Mouse (Mus musculus): Measurements from ENCODE around the gene Ppp3ca. TPM values are rescaled to one million over a fixed set of nuclear protein-coding genes. Genes with fewer than 3 reads are reported as not detected.

Ppp3ca gene
- total RNA-seq, 1 experiment from 2014 or later: 61.6 TPM

DNA sequence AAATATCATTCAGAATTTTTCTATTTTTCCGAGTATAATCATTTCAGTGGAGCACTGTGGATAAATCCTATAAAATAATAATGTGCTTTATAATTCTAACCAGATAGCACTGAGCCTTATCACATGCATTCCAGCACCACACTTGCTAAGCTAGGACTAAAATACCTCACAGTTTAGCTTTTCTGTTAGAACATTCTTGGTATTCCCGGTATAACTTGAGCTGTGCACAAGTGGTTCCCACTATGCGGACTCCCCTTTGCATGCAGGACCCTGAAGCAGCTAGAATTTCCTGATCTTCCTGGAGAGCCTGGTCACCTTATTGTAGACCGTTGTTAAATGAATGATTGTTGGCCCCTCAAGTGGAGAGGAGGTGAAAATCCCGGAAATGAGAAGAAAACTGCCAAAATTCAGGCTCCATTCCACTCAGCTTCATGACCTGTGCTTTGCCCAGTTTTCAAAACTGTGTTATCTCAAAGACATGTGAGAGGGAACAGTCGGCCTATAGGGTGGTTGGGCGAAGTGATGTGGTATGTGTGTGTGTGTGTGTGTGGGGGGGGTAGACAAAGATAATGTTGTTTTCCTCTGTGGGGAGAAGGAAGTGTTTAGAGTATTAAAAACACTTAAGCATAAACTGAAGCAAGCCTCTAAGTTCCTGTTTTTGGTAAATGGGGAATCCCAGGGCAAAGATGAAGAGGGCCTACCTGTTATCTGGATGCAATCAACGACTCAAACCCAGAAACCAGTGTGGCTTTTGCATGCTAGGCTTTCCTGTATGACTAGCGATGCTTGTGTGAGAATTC lies 72.5 kb downstream of the Ppp3ca start:
- ATAC-seq (replicated peaks in 1 of 2; ENCODE audit: insufficient read depth in 1 of 2, low FRiP score in 2 of 2, low TSS enrichment in 1 of 2, low read depth in 1 of 2, poor library complexity in 2 of 2, severe bottlenecking in 2 of 2): peak; percentile 68 to 83

DNA sequence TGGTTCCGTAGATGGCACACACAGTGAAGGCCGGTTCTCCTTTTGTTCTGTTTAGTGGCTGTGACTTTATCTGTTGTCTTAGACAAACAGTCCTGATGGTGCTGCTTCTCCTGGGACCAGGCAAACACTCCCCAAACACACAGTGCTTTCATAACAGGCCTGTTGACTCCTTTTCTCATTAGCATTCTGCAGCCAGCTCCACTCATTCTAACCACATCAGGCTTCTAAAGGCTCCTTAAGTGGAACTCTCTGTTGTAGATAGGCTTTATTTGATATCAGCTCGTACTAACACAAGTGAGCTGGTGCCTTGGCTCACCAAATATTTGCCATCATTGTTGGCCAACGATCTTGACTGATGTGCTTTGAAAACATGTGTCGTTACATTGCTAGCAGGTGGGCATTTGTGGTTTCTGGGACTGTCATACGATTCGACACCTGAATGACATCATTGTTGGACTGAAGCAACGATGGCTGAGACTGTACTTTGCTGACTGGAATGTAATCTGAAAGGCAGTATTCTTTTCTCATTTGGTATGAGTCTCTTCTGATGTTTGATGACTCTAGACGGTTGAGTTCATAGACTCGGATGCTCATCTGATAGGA lies 74.5 kb downstream of the Ppp3ca start:
- ATAC-seq (replicated peaks in 1 of 2; ENCODE audit: insufficient read depth in 1 of 2, low FRiP score in 2 of 2, low TSS enrichment in 1 of 2, low read depth in 1 of 2, poor library complexity in 2 of 2, severe bottlenecking in 2 of 2): no peak

DNA sequence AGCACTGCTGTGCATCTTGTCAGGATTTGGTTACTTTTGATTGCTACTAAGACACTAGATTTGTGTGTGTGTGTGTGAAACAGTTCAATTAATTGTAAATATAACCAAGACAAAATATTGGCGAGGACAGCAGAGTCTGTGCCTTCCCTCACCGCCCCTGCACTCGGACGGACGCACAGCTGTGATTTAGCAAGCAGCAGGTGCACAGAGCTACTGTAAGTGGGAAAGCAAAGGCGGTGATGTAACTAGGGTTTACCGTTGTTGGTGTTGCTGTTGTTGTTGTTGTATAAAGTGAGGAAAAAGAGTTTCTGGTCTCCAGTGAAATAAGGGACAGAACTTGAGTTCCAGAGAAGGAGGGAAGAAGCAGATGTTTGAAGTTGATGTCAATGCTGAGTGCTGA lies 75.5 kb downstream of the Ppp3ca start:
- no peak for ATAC-seq (replicated peaks in 1 of 2; ENCODE audit: insufficient read depth in 1 of 2, low FRiP score in 2 of 2, low TSS enrichment in 1 of 2, low read depth in 1 of 2, poor library complexity in 2 of 2, severe bottlenecking in 2 of 2)

DNA sequence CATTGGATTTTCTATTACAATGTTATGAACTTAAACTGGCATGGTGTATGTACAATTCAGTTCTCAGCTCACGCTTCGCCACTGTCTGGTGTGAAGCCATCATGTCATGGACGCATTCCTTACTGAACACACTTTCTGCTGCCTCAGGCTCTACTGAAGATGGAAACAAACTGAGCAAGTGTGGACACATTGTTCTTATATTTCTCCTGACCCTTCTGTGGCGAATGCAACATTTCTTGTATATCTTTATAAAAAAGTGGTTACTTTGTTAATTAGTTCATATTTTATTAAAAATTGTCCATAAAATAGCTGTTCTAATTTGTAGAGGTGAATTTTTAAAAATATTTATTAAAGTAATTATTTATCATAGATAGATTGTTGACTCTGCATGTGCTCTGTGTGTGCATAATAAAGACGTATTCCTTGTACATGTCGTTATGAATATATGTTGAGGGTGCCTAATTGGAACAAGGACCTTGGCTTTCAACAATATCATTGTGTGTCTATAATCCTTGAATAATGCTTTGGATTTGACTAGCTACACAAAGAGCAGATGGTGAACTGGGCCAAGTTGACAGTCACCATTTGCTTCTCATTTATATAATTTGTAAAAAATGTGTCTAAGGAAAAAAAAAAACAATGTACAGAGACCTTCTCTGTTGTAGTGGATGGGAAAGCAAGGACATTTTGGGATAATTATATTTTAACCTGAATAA lies 79.0 kb downstream of the Ppp3ca start:
- ATAC-seq (replicated peaks in 1 of 2; ENCODE audit: insufficient read depth in 1 of 2, low FRiP score in 2 of 2, low TSS enrichment in 1 of 2, low read depth in 1 of 2, poor library complexity in 2 of 2, severe bottlenecking in 2 of 2): no peak

DNA sequence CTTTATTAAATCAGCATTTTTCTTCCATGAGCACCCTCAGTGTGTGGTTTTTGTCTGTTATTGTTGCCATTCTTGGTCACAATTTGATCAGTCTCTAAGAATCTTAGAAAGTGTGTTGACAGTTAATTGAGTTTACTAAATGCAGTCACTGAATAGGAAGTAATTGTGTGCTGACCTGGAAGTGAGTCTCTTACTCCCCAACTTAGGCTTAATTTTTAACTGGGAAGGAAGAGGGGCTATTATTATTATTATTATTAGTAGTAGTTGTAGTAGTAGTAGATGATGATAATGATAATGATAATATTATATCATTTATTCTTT lies 79.5 kb downstream of the Ppp3ca start:
- ATAC-seq (replicated peaks in 1 of 2; ENCODE audit: insufficient read depth in 1 of 2, low FRiP score in 2 of 2, low TSS enrichment in 1 of 2, low read depth in 1 of 2, poor library complexity in 2 of 2, severe bottlenecking in 2 of 2): no peak

DNA sequence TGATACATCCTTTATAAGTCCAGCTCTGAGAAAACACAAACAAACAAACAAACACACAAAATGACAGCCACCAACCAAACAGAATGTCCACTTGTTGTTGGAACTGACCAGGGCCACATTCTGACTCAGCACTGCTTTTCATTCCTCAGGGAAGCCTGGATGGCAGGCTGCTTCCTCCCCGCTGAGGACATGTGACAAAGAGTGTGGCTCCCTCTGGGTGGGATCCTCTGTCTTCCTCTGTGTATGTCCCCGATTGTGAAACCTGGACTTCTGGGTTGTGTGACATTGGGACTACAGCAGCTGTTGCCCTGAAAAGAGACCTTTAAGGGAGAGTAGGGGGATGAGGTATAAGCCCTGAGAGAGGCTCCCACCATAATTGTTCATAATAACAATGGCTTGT lies 80.0 kb downstream of the Ppp3ca start:
- ATAC-seq (replicated peaks in 1 of 2; ENCODE audit: insufficient read depth in 1 of 2, low FRiP score in 2 of 2, low TSS enrichment in 1 of 2, low read depth in 1 of 2, poor library complexity in 2 of 2, severe bottlenecking in 2 of 2): no peak

DNA sequence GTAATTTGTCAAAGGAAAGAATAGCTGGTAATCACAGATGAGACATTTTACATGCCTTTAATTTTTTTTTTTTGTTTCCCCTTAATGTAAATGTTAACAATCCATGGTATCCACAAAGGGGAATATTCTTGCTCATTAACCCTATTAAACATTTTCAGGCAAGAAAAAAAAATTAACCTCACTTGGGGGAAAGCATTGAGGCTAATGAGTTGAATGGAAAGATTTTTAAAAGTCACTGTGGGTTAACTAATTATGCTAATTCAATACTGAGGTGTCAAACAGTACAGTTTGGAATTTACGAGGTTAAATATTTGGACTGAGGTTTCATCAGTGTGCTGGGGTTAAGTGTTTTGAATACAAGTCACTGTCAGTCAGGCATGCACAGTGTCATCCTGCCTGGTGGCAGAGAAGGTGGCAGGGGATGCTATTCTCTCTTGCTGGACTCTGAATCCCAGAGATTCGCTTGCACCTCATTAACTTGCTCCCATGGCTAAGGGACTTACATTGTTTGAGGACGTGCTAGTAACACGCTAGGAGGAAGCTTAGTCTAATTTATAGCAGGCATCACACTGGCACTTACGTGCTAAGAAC lies 82.3 kb downstream of the Ppp3ca start:
- ATAC-seq (replicated peaks in 1 of 2; ENCODE audit: insufficient read depth in 1 of 2, low FRiP score in 2 of 2, low TSS enrichment in 1 of 2, low read depth in 1 of 2, poor library complexity in 2 of 2, severe bottlenecking in 2 of 2): no peak

DNA sequence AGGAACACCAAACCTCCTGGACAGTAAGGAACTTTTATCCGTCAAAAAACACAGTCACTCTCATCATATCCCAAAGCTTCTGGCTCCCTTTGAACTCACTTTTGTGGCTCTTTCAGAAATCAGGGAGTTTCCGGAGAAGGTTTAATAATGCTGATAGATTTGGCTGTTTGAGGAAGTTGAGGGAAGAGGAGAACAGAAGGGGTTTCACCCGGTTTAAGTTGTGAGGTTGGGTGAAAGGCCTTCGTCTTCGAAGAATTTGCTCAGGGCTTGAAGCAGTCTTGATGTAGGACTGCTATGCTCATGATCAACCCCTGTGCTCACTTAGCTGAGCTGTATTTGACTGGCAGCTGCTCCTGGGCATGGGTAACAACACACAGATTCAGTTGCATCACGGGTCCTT lies 86.2 kb downstream of the Ppp3ca start:
- ATAC-seq (replicated peaks in 1 of 2; ENCODE audit: insufficient read depth in 1 of 2, low FRiP score in 2 of 2, low TSS enrichment in 1 of 2, low read depth in 1 of 2, poor library complexity in 2 of 2, severe bottlenecking in 2 of 2): peak in 1 of 2 experiments; percentile 36; a peak in 1 of 4 replicates

DNA sequence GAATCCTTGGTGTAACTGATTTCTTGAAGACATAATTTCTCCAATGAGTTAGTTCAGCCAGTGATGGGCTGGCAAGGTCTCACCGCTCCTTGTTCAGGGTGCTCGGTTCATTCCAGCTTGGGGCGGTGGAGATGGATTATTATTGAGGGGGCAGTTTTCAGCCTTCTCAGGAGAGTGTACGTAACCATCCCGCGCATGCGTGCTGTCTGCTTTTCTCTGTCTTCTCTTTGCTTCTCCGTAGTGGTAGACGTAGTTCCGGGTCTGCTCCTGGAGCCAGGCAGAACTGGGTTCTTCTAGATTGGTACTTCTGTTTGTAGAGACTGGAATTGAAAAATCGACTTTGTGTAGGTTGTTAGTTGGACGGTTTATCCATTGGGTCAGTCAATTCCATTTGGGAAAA lies 89.5 kb downstream of the Ppp3ca start:
- ATAC-seq (replicated peaks in 1 of 2; ENCODE audit: insufficient read depth in 1 of 2, low FRiP score in 2 of 2, low TSS enrichment in 1 of 2, low read depth in 1 of 2, poor library complexity in 2 of 2, severe bottlenecking in 2 of 2): no peak

DNA sequence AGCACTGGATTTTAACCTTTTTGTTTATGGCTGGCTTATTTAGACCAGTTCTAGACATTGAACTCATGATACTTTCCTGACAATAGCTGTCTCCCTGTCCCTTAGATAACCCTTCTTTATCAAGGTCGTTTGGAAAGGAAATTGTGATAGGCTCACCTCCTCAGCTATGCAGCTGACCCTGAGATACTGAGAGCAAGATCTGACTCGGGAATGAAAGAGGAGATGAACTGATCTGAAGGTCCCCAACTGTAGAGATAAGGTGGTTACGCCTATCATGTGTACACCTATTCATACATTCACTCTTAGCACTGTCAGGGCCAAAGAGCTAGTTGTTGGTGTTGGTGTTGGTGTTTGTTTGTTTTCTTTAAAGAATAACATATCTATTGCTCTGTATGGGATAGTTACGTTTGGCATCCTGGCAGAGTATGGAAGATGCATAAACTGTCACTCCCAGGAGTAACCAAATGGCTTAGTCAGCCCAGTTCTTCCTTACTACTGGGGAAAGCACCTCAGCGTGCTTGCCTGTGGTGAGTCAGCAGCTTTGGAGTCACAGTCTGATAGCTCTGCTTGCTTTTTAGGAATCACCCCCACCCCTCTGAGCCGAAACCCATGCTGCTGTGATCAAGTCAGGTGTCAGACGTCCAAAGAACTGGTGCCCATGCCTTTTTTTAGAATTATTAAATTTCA lies 91.5 kb downstream of the Ppp3ca start:
- ATAC-seq (replicated peaks in 1 of 2; ENCODE audit: insufficient read depth in 1 of 2, low FRiP score in 2 of 2, low TSS enrichment in 1 of 2, low read depth in 1 of 2, poor library complexity in 2 of 2, severe bottlenecking in 2 of 2): peak; percentile 69 to 71

DNA sequence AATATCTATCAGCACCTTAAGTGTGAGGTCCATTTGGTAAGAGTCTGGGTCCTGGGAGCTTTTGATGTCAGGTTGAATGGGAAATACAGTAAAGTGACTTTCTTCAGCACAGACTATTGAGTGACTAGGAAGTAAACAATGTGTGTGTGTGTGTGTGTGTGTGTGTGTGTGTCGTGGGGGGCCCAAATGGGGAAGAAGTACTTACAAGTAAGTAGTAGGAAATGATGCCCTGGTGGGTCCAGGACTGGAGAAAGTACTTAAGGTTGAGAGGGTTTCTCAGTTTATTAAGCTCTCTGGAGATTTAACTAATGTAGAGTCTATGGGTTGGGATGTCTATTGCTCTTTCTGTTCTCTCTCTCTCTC lies 92.0 kb downstream of the Ppp3ca start:
- peak; percentile 12 to 50; a peak in 1 of 4 replicates for ATAC-seq (replicated peaks in 1 of 2; ENCODE audit: insufficient read depth in 1 of 2, low FRiP score in 2 of 2, low TSS enrichment in 1 of 2, low read depth in 1 of 2, poor library complexity in 2 of 2, severe bottlenecking in 2 of 2)

DNA sequence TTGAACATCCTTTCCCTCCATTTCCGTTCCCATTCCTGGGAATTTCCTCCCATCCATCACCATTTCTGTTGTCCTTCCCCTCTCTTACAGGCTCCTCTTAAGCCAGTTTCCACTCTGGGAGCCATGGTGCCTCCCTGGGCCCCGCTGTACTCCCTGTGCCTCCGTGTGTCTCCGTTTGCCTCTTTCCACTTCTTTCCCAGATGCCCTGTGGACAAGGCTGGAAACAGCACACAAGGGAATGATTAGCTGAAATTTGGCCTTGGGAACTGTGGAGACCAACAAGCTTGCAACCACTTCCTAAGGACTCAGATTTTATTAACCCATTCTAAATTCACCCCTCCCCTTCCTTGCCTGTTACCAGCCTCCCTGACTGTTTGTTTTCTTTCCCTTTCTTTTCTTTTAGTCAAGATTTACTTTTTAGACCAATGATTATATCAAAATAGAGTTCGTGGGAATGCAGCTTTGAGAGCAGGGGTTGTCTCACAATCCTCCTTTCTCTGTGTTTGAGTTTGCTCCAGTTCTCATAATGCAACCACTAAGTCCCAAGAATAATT lies 93.9 kb downstream of the Ppp3ca start:
- ATAC-seq (replicated peaks in 1 of 2; ENCODE audit: insufficient read depth in 1 of 2, low FRiP score in 2 of 2, low TSS enrichment in 1 of 2, low read depth in 1 of 2, poor library complexity in 2 of 2, severe bottlenecking in 2 of 2): no peak

DNA sequence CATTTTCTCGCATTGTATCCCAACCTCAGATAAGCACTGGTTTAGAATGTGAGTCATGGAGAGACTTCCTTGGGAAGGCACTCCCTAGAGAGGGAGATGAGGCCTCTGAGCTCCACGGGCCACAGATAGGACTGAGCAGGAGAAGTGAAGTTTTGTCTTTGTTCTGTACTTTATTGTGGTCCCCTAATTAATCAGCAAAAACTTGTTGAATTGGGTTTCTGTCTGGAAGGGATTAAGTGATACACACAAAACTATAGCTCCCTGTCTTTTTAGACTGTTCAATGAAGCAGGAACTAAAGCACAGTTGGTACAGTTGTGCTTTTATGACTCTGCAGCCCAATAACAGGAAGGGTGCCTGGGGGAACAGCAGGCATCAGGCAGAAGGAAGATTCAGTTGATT lies 95.6 kb downstream of the Ppp3ca start:
- no peak for ATAC-seq (replicated peaks in 1 of 2; ENCODE audit: insufficient read depth in 1 of 2, low FRiP score in 2 of 2, low TSS enrichment in 1 of 2, low read depth in 1 of 2, poor library complexity in 2 of 2, severe bottlenecking in 2 of 2)

DNA sequence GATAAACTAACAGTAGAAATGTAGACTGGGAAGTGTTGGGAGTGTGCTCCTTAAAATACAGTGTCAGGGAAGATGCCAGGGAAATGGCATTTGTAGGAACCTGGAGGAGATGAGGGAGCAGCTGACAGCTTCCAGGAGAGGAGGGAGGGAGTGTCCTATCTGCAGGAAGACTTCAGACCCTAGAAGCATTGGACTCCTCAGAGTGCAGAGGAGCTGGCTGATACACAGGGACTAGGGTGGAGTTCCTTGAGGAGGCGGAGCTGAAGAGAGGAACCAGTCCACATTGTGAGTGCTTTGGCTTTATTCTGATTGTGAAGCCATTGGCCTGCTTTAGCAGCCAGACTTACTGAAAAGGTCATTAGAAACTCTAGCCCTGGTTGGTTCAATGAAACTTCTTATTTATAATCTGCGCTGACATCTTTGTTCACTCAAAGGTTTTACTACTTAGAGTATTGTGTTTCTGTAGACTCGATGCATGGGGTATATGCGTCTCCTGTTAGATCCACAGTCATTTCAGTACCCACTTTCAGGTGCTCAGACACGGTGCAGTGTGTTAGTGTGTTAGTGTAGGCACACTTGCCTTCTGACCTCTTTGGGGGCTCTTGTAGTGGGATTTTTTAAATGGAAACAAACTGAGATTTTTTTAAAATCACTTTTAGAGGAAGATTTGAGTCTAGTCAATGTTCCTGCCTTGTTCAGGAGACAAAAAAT lies 99.0 kb downstream of the Ppp3ca start:
- no peak for ATAC-seq (replicated peaks in 1 of 2; ENCODE audit: insufficient read depth in 1 of 2, low FRiP score in 2 of 2, low TSS enrichment in 1 of 2, low read depth in 1 of 2, poor library complexity in 2 of 2, severe bottlenecking in 2 of 2)

DNA sequence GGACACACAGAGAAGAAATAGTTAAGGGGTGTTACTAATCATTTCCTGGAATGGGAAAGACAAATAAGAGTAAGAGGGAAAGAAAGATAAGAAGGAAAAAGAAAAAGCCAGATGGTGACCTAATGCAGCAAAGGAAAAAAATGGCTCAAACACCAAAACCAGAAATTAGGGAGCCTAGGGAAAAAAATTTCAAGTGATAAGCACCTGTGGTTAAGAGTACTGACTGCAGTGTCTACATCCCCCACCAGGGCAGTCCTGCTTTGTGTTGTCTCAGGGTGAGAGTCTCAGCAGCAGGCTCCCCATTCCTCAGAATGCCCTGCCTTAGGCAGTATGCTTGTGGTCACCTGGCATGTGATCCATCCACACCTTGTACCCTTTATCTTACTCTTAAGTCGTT lies 99.6 kb downstream of the Ppp3ca start:
- no peak for ATAC-seq (replicated peaks in 1 of 2; ENCODE audit: insufficient read depth in 1 of 2, low FRiP score in 2 of 2, low TSS enrichment in 1 of 2, low read depth in 1 of 2, poor library complexity in 2 of 2, severe bottlenecking in 2 of 2)

DNA sequence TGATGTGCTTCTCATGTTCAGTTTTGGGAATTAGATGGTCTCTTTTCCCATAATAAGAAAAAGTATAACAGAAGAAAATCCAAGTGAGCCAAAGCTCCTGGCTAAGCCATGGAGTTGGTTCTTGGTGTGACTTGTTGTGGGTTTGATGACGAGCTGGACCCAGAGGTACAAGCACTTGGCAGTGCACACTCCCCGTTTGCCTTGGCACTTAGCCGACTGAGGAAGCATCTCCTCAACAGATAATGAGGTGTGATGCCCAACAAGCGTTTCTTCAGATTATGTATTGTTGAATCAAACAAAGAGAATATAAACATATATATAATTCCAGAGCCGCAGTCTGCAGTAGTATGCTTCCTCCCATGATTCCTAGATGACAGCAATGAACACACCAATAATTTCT lies 101.8 kb downstream of the Ppp3ca start:
- no peak for ATAC-seq (replicated peaks in 1 of 2; ENCODE audit: insufficient read depth in 1 of 2, low FRiP score in 2 of 2, low TSS enrichment in 1 of 2, low read depth in 1 of 2, poor library complexity in 2 of 2, severe bottlenecking in 2 of 2)

DNA sequence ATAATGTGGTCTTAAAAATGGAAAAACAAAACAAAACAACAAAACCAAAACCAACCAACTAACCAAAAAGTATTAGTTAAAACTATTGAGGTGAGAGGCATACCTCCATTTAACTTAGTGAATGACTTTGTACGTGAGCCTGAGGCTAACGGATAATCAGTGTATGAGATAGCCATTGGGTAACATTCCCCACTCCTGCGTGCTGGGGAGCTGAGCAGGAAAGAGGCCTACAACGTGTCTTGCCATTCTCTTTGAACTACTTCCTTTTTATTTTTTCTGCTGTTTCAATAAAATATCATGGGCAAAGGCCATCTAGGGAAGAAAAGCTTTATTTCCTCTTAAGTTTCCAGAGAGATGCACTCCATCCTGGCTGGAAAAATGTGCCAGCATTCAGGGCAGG lies 103.3 kb downstream of the Ppp3ca start:
- ATAC-seq (replicated peaks in 1 of 2; ENCODE audit: insufficient read depth in 1 of 2, low FRiP score in 2 of 2, low TSS enrichment in 1 of 2, low read depth in 1 of 2, poor library complexity in 2 of 2, severe bottlenecking in 2 of 2): no peak
